Mouse (Mus musculus): Measurements from ENCODE around the gene 4930415O20Rik.
A peak's percentile ranks its signal among the peaks of the same experiment; 100 is the strongest.

The 4930415O20Rik gene

GRCm38 (mm10) chr15:98630540-98630939 lies 59.7 kb downstream of the 4930415O20Rik start, which contains the start of gene Cacnb3:
TSS of gene Cacnb3 (plus strand) at chr15:98630840.
- no peak for DNase-seq (ENCODE audit: low spot score)

GRCm38 (mm10) chr15:98631493-98631892 lies 60.7 kb downstream of the 4930415O20Rik start:
- peak; percentile 75 for DNase-seq (ENCODE audit: low spot score)

DNA sequence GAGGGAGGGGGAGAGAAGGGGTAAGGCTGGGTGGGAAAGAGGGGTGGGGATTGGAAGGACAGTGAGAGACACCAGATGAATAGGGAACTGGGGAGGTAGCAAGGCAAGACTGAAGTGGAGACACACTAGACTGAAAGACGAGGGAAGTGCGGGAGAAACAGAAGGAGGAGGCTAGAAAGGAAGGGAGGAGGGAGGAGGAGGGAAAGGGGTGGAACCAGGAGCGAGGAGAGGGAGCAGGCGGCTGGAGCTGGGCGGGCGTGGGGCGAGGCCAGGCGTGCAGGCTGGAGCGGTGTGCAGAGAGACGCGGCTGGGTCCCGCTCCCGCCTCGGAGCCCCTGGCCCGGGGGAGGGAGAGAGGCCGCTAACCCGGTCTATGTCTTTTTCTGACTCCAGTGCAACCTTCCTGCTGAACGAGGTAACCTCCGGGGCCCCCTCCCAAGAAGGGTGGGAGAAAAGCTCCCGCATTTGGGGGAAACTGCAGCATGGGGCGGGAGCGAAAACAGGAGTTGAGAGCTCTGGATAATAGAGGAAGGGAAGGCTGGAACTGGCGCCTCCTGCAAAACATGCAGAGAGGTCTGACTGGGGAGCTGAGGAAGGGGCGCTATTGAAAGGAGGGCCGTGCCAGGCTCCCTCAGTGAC lies 61.4 kb downstream of the 4930415O20Rik start:
- peak; percentile 71 for DNase-seq (ENCODE audit: low spot score)

GRCm38 (mm10) chr15:98632921-98633320 lies 62.1 kb downstream of the 4930415O20Rik start:
- no peak for DNase-seq (ENCODE audit: low spot score)

DNA sequence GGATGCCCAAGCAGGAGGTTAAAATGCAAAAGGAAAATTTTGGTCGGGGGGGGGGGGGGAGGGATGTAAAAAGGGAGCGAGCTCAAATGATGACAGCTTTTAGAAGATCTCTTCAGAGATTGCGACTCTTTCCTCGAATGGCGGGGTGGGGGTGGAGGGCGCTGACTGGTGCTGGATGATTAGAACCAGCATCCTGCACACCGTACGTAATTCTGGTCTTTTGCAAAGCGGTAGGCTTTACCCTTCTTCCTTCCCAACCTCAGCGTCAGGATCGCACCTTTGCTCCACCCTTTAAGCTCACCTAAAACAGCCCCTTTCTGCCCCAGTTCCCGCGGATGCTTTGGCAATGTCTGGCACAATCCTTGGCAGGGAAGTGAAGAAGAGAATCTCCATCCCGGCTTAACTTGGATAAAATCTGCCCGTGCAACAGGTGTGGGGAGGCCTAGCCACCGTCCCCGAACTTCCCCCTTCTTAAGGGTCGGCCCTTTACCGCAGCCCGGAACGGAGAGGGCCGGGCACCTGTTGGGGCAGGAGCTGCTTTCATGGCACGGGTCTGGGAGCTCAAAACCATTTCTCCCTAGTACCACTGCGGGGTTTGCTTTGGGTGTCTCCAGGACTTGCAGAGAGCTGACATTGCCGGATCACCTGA lies 63.1 kb downstream of the 4930415O20Rik start:
- no peak for DNase-seq (ENCODE audit: low spot score)

DNA sequence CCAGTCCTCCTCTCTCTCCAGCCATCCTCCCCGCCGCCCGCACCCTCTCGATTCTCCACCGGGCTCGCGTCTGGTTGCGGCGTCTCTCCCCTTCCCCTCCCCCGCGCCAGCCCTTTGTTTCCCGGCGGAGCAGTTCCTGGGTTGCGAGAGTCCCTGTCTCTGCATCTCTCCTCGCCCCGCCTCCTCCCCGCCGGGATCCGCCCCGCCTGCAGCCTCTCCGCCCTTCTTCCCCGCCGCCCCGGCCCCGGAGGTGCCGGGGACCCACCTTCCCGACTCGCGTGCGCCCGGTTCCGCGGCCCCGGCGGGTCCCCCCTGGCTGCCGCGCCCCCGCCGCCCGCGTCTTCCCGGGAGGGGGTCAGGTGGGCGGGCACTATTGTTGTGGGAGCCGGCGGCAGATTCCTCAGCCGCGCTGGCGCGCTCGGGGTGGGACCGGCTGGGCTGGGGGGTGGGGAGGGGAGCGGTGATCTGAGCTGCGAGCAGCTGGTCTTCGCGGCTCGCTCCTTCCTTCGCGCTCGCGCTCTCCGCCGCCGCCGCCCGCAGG lies 63.8 kb downstream of the 4930415O20Rik start:
- DNase-seq (ENCODE audit: low spot score), result peak; percentile 83

DNA sequence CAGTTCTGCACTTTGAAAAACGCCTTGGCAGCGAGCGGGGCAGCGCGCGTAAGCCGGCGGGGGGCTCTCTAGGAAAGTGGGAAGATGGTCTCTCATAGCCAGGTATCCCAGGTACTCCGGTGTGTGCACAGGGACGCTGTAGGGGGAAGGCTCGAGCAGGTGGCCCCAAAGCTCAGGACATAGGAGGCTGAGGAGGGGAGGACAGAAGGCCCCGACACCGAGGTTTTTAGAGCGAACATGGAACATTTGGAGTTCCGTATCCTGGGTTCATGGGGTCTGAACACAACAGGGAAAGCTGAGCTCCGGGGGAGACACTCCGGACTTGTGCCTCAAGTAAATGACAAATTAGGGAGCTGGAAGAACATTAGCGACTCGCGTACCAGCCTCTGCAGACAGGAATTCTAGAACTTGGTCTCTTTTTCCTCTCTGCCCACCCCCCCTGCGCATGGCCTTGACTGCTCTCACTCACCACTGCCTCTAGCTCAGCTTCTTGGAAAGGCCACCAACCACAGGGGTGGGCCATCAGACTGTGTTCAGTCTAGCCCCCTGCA lies 64.6 kb downstream of the 4930415O20Rik start:
- DNase-seq (ENCODE audit: low spot score), result peak; percentile 38

DNA sequence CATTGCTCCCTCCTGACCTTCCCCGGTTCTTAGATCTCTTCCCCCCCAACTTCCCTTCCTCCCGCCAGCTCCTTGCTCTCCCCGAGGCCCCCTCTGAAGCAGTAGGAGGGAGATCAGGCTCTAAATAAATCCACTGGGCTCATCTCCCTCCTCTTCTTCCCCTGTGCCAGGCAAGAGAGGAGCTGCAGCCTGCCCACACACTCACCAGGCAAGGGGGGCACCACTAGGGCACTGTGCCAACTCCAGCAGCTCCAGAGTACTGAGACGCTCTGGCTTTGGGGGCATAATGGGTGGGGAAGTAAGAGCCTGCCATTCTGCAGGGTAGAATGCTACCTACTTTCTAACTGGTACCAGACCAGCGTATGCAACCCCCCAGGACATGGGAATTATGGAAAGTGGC lies 65.7 kb downstream of the 4930415O20Rik start:
- DNase-seq (ENCODE audit: low spot score), result no peak

GRCm38 (mm10) chr15:98637155-98637554 lies 66.4 kb downstream of the 4930415O20Rik start:
- DNase-seq (ENCODE audit: low spot score), result no peak

Measured in ovary, postnatal 36 days (tissue).